Mouse (Mus musculus) neural tube, embryonic 10.5 days (tissue): ENCODE data around the gene Tmem63a.
A peak's percentile ranks its signal among the peaks of the same experiment; 100 is the strongest.

Source experiments
- DNase-seq: peaks from one replicate; pipeline ENCODE4 v3.0.0-alpha.2; 2017; ENCODE audit warnings: low spot score; ENCODE audit errors: extremely low spot score

Gene Tmem63a

GRCm38 (mm10) chr1:181009011-181009590, 67.0 kb downstream of the Tmem63a start:
- no peak for DNase-seq

- no peak for DNase-seq
These were observed 67.6 kb downstream of the Tmem63a start for GRCm38 (mm10) chr1:181009754-181010153.

- DNase-seq, result no peak
These were observed 68.2 kb downstream of the Tmem63a start for GRCm38 (mm10) chr1:181010171-181010932.

GRCm38 (mm10) chr1:181011601-181012000, 69.5 kb downstream of the Tmem63a start:
- no peak for DNase-seq

GRCm38 (mm10) chr1:181012416-181012815, 70.3 kb downstream of the Tmem63a start:
- DNase-seq, result no peak

- DNase-seq, result no peak
These were observed 71.3 kb downstream of the Tmem63a start for GRCm38 (mm10) chr1:181013446-181013845.

GRCm38 (mm10) chr1:181014731-181015500, 72.8 kb downstream of the Tmem63a start:
- DNase-seq, result no peak

- DNase-seq, result no peak
These were observed 73.4 kb downstream of the Tmem63a start for GRCm38 (mm10) chr1:181015558-181015957.

- no peak for DNase-seq
These were observed 73.9 kb downstream of the Tmem63a start for GRCm38 (mm10) chr1:181016045-181016444.

- DNase-seq, result peak; percentile 42
These were observed 74.5 kb downstream of the Tmem63a start for GRCm38 (mm10) chr1:181016532-181017131.

- DNase-seq, result peak; percentile 73
These were observed 75.1 kb downstream of the Tmem63a start for GRCm38 (mm10) chr1:181017212-181017711.

GRCm38 (mm10) chr1:181017890-181018420, 75.8 kb downstream of the Tmem63a start:
- DNase-seq, result no peak

GRCm38 (mm10) chr1:181020756-181021487, 78.8 kb downstream of the Tmem63a start, which contains the start of gene Ephx1:
TSS of gene Ephx1 (minus strand) at chr1:181020904.
- no peak for DNase-seq

GRCm38 (mm10) chr1:181021488-181021865, 79.3 kb downstream of the Tmem63a start:
- DNase-seq, result no peak

GRCm38 (mm10) chr1:181022265-181022664, 80.1 kb downstream of the Tmem63a start:
- DNase-seq, result no peak
